Mouse (Mus musculus) G1E (cell line): ENCODE results near the gene Klhdc1.

ENCODE experiments used
- CTCF ChIP-seq: IDR thresholded peaks from 2 replicates; pipeline ENCODE4 v1.5.1; 2012; ENCODE audit warnings: low read depth, low read length, inconsistent platforms, mixed read lengths
- GATA1 ChIP-seq: IDR thresholded peaks from 2 replicates; pipeline ENCODE4 v1.6.1; 2012; ENCODE audit warnings: borderline replicate concordance, low read length, inconsistent platforms, mixed read lengths
- POLR2AphosphoS5 ChIP-seq: IDR thresholded peaks from 2 replicates; pipeline ENCODE4 v1.6.1; 2012; ENCODE audit warnings: low read depth, low read length, inconsistent platforms; ENCODE audit not compliant: insufficient replicate concordance
- TAL1 ChIP-seq: conservative IDR thresholded peaks from 2 replicates; pipeline ENCODE4 v1.6.1; 2012; ENCODE audit warnings: low read depth, low read length, inconsistent platforms, mixed read lengths

DNA sequence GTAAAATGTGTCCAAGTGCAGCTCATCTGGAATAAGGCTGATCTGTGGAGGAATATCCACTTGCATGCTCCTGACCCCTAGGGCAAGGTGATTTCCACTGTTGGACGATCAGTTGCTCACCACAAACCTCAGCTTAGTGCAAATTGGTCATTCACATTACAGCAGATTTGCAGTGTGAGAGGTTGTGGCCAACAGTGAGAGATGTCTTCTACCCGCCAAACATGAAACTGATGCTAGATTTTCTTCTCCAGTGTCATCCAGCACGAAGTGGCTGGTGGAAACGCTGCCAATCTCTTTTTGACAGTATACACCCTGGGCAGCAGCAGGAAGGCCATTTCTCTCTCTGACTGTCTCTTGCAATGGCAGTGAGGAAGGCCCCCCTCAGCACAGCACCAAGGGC lies 54.7 kb downstream of the Klhdc1 start:
- no peak for TF ChIP-seq CTCF
- no peak for TF ChIP-seq GATA1
- no peak for TF ChIP-seq TAL1
- no peak for TF ChIP-seq POLR2AphosphoS5
